Mouse (Mus musculus) kidney, adult 2 months (tissue): ENCODE results near the gene Bsn. TPM values are rescaled to one million over a fixed set of nuclear protein-coding genes. Genes with fewer than 3 reads are reported as not detected.

ENCODE experiments used
- DNase-seq: peaks from one replicate; pipeline ENCODE4 v3.0.0; 2021
- H3K27ac ChIP-seq: fragments of 200-500 bp; 2 replicates; pipeline ENCODE4 v1.5.1; 2012; ENCODE audit warnings: low read depth, low read length, control low read depth, inconsistent platforms; ENCODE audit not compliant: insufficient read depth
- H3K27me3 ChIP-seq: fragments of 200-500 bp; replicated peaks from 2 replicates; pipeline ENCODE4 v1.6.1; 2012; ENCODE audit warnings: mild to moderate bottlenecking, moderate library complexity, low read length, inconsistent platforms; ENCODE audit not compliant: control insufficient read depth, insufficient read depth
- H3K36me3 ChIP-seq: fragments of 200-500 bp; 2 replicates; pipeline ENCODE4 v1.6.1; 2012; ENCODE audit warnings: mild to moderate bottlenecking, moderate library complexity, low read length, inconsistent platforms; ENCODE audit not compliant: control insufficient read depth, insufficient read depth
- H3K4me1 ChIP-seq: fragments of 200-500 bp; 2 replicates; pipeline ENCODE4 v1.6.1; 2011; ENCODE audit warnings: low read length; ENCODE audit not compliant: control insufficient read depth, insufficient read depth
- H3K4me3 ChIP-seq: fragments of 200-500 bp; 2 replicates; pipeline ENCODE4 v1.5.1; 2011; ENCODE audit warnings: mild to moderate bottlenecking, low read depth, low read length, control low read depth; ENCODE audit not compliant: insufficient read depth
- CTCF ChIP-seq: fragments of 200-500 bp; conservative IDR thresholded peaks from 2 replicates; pipeline ENCODE4 v1.5.1; 2011; ENCODE audit warnings: low read depth, mild to moderate bottlenecking, control low read depth, low read length, moderate library complexity, mixed read lengths; ENCODE audit not compliant: insufficient read depth, insufficient read length
- POLR2A ChIP-seq: fragments of 200-500 bp; IDR thresholded peaks from one replicate; pipeline ENCODE4 v1.6.1; 2011; ENCODE audit warnings: low read depth, low read length, control low read depth
- WGBS: fragments of 180-500 bp; shearing (Covaris S2); methylation state at CpG from one replicate; pipeline ENCODE4 v1.1.7; 2018; 5-methylcytosine and 5-hydroxymethylcytosine counted together
- polyA plus RNA-seq: library from polyadenylated mRNA; depleted of rRNA; stranded (reverse); fragments of >200 nt; gene quantifications from 2 replicates; pipeline ENCODE4 v1.2.3, GENCODE M21; 2012

Gene Bsn
- polyA plus RNA-seq, 1 experiment = 0.17 TPM

DNA sequence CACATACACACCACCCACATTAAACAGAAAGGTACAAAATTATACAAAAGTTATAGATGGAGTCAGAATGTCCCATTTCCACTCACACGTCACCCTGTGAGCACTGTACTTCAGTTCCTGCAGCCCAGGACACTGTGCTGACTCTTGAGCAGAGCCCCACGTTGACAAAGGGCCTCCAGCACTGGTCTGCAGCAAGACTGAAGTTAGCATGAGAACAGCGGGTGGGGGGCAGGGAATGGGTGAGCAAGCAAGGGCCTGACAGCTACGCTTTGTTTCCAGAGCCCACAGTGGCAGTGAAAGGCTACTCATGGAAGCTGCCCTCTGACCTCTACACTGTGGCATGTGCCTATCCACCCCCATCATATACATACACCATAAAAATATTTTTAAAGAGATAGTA lies 40.4 kb downstream of the Bsn start:
- DNase-seq = no peak
- no peak overlapping the region for H3K4me3 ChIP-seq
- WGBS = 71% methylated on average over 4 of the region's 4 CpGs
- no peaks in the 10 kb centered on the region for H3K27me3 ChIP-seq
- no peak overlapping the region for H3K27ac ChIP-seq
- TF ChIP-seq POLR2A = no peak
- TF ChIP-seq CTCF = no peak
- H3K36me3 ChIP-seq = no peaks in the 10 kb centered on the region
- no peaks in the 10 kb centered on the region for H3K4me1 ChIP-seq

DNA sequence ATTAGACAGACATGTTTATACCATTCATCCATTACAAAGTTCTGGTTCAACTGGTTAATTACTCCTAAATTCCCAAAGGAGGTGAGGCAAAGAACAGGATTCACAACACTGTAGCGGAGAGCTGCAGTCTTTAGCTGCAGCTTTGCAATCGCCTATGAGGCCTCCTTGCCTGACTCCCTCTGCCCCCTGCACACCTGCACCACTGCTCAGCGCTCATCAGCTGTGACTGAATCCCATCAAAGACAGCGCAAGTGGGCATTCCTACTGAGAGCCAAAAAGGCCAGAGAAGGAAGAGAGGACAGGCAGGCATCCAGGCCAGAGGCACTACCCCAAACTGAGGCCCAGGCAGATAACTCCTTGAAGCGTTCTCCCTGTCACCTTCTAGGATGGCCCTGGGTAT lies 42.6 kb downstream of the Bsn start:
- 77% methylated on average over 5 of the region's 5 CpGs for WGBS
- DNase-seq = no peak
- no peaks in the 10 kb centered on the region for H3K27me3 ChIP-seq
- H3K4me3 ChIP-seq = no peak overlapping the region
- no peaks in the 10 kb centered on the region for H3K4me1 ChIP-seq
- no peak overlapping the region for H3K27ac ChIP-seq
- TF ChIP-seq CTCF (no peak), POLR2A (no peak)
- no peaks in the 10 kb centered on the region for H3K36me3 ChIP-seq

DNA sequence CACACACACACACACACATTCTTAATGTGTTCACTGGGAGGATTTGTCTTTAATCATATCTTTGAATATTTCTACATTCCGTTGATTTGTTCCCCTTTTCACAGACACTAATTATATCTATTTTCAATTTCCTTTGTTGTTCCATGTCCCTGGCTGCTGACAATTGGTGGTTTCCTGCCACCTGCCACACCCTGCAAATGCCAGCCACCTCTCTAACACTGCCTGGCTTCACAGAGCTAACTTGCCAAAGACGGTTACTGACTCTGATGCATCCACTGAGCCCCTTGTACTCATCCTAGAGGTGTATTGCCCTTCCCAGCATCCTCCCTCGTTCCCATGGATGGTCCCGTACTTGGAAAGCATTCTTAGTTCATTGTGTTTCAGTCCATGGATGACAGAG lies 43.7 kb downstream of the Bsn start:
- TF ChIP-seq CTCF (no peak), POLR2A (no peak)
- H3K4me1 ChIP-seq = no peaks in the 10 kb centered on the region
- WGBS = 63% methylated on average over 4 of the region's 4 CpGs
- no peaks in the 10 kb centered on the region for H3K27me3 ChIP-seq
- DNase-seq = no peak
- no peak overlapping the region for H3K27ac ChIP-seq
- H3K4me3 ChIP-seq = no peak overlapping the region
- H3K36me3 ChIP-seq = no peaks in the 10 kb centered on the region

DNA sequence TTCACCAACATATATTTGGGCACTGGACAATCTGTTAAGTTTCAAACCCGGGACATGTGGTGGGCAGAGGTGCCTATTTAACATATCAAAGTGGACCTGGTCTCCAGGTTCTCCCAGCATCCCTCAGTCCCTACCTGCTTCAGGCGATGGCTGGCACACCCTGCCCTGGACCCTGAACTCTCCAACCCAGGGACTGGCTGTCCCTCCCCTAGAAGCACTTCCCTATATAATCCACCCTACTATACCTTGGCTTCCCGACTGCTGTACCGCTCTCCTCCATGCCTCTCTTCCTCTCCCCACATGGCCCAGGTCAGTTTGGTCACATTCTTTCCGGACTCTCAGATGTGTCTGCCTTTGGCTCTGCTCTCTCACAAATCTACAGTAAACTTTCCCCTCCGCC lies 44.4 kb downstream of the Bsn start:
- no peaks in the 10 kb centered on the region for H3K27me3 ChIP-seq
- DNase-seq = no peak
- H3K36me3 ChIP-seq = no peaks in the 10 kb centered on the region
- H3K4me1 ChIP-seq = no peaks in the 10 kb centered on the region
- H3K27ac ChIP-seq = no peak overlapping the region
- no peak for TF ChIP-seq POLR2A
- H3K4me3 ChIP-seq = no peak overlapping the region
- WGBS = 64% methylated on average over 6 of the region's 6 CpGs

DNA sequence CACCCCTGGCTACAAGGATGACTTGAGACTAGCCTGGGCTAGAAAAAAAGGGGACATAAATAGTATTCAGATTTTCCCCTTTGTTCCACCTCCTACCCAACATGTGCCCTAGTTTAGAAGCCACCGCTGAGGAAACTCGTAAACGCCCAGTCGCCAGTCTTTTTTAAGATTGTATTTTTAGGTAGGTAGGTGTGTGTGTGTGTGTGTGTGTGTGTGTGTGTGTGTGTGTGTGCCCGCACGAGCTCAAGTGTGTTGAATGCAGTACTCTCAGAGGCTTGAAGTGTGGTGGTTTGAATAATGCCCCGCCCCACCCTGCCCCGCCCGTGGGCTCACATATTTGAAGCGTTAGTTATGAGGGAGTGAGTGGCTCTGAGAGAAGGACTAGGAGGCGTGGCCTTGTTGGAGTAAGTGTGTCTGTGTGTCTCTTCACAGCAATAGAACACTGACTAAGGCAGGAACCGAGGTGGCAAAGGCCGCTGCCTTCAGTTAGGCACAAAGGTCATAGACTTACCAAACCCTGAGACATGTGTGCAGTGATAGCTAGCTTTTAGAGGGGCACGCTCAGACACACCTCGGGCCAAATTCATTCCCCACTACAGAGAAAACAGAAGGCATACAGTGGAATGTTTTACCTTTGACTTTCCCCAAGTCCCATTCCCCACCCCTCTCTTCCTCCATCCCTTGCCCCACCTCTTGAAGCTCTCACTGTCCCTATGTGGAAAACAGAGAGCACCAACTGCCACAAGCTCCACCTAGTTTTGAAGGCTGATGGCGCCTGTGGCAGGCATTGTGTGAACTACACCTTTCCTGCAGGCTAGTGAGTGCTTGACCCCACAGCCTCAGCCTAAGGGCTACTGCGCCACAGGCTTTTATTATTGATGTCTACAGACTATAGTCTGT lies 45.6 kb downstream of the Bsn start:
- H3K27ac ChIP-seq = no peak overlapping the region
- no peaks in the 10 kb centered on the region for H3K27me3 ChIP-seq
- 80% methylated on average over 17 of the region's 17 CpGs for WGBS
- no peaks in the 10 kb centered on the region for H3K36me3 ChIP-seq
- no peaks in the 10 kb centered on the region for H3K4me1 ChIP-seq
- H3K4me3 ChIP-seq = no peak overlapping the region
- TF ChIP-seq POLR2A = no peak
- no peak for TF ChIP-seq CTCF
- no peak for DNase-seq

DNA sequence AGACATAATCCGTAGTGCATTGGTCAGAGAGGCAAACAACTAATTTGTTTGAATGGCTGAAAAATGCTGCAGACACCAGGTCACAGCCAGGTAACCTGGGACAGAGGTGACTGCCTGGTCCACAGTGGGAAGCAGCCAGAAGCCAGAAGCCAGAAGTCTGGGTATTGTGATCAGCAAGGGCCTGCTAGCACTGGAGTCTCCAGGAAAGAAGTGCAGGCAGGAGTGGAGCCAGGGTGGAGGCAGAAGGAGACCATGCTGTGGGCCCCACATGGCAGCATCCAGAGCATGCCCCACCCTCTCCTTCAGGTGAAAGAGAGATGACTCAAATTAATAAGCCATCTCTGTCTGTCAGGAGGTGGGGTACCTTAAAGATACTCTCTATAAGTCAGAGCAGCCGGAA lies 46.7 kb downstream of the Bsn start:
- no peaks in the 10 kb centered on the region for H3K36me3 ChIP-seq
- DNase-seq = no peak
- TF ChIP-seq POLR2A = no peak
- no peak overlapping the region for H3K27ac ChIP-seq
- H3K27me3 ChIP-seq = no peaks in the 10 kb centered on the region
- 95% methylated on average over 2 of the region's 2 CpGs for WGBS
- no peak overlapping the region for H3K4me3 ChIP-seq
- H3K4me1 ChIP-seq = no peaks in the 10 kb centered on the region

DNA sequence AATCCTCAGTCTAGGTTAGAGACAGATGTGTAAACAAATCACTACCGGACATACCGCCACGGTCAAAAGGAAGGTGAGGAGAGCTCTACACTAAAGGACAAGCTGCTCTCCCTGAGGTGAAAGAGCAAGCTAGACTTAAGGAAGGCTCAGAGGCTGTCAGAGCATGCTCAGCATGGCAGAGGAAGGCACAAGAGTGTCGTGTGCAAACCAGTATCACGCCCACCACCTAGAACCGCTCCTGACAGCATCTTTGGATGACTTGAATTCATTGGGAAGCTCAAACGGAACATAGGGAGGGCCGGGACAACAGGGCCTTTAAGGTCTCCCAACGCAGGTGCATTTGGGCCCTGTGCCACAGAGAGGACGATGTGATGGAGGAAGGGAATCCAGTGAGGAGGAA lies 48.8 kb downstream of the Bsn start:
- Histone ChIP-seq H3K27ac (no peak overlapping the region), H3K4me3 (no peak overlapping the region), H3K4me1 (no peaks in the 10 kb centered on the region), H3K27me3 (no peaks in the 10 kb centered on the region), H3K36me3 (no peaks in the 10 kb centered on the region)
- TF ChIP-seq POLR2A (no peak), CTCF (no peak)
- WGBS = 89% methylated on average over 10 of the region's 10 CpGs
- DNase-seq = no peak
